Mouse (Mus musculus): Measurements from ENCODE around the gene Ric1. TPM values are rescaled to one million over a fixed set of nuclear protein-coding genes. Genes with fewer than 3 reads are reported as not detected.

Gene Ric1
- total RNA-seq, 1 experiment, result 30.7 TPM

DNA sequence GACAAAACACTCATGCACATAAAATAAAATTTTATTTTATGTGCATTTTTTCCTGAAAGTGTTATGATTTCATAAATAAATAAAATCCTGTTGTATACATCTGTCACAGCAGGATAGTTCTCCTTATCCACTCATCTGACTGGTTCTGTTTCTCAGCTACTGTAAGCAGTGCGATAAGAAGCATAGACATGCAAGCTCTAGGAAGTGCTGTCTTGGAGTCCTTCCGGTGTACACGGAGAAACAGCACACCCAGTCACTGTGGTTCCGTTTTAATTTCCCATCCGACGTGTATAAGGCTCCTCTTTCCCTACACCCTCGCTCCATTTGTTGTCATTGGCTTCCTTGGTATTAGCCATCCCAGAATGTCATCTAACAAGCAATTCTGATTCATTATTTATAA, 24.2 kb upstream of the Ric1 start:
- DNase-seq (ENCODE audit: low read depth, low spot score), result no peak
- Histone ChIP-seq H3K9ac (ENCODE audit: insufficient read depth, low read depth, low read length, poor library complexity, severe bottlenecking) (no peak overlapping the region), H3K4me3 (ENCODE audit: insufficient read depth in 1 of 2, low read depth in 1 of 2, low read length in 2 of 2, poor library complexity in 1 of 2, severe bottlenecking in 1 of 2) (no peak overlapping the region), H3K4me1 (ENCODE audit: control insufficient read depth in 2 of 2, insufficient read depth in 2 of 2, low read length in 2 of 2, poor library complexity in 1 of 2) (no peaks in the 10 kb centered on the region; a peak in 1 of 4 replicates), H3K27ac (ENCODE audit: insufficient read depth, low read depth, low read length, poor library complexity, severe bottlenecking) (no peak overlapping the region), H3K9me3 (ENCODE audit: control insufficient read depth, insufficient read depth, low read depth, low read length) (no peaks in the 10 kb centered on the region), H3K36me3 (ENCODE audit: control insufficient read depth, insufficient read depth, low read length, poor library complexity, severe bottlenecking) (no peaks in the 10 kb centered on the region)
- no peak for TF ChIP-seq MAFK (IDR thresholded peaks at IDR 0.05; ENCODE audit: insufficient read depth, low read depth, low read length)
- TF ChIP-seq CHD2 (IDR thresholded peaks at IDR 0.05; ENCODE audit: low read depth, low read length), result no peak
- TF ChIP-seq ZC3H11A (IDR thresholded peaks at IDR 0.05; ENCODE audit: borderline replicate concordance, low read depth, low read length), result no peak
- TF ChIP-seq HCFC1 (IDR thresholded peaks at IDR 0.05; ENCODE audit: borderline replicate concordance, insufficient read depth, low read length), result no peak
- TF ChIP-seq ZNF384 (IDR thresholded peaks at IDR 0.05; ENCODE audit: low read depth, low read length), result no peak
- in situ Hi-C loops (cut with MboI; ENCODE audit: low sequenced_read_pairs in 2 of 2, unreplicated experiment in 2 of 2), result no loop called here

DNA sequence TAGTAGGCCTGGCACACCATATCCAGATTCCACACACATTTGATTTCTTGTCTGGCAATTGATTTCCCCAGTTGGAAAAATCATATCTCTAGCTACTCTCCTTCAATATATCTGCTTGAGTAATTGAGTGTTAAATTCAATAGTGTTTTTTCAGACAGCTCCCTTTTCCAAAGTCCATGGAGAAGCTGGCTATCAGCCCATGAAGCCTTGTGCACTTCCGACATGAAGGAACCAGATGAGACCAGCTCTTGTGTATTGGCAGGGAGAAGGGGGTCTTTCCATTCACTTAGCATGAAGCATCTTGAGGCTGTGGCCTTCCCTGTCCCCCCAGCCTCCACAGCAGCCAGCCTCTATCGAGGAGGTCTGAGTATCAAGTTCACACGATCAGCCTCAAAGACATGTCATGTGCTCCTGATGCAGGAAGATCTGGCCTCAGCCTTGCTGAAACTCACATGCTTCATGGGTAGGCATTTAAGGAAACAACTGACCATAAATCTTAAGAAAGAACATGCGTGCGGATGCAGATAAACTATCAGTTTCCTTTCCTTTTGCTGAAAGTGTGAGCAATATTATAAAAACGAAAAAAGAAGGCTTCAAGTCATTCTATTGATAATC, 23.1 kb upstream of the Ric1 start:
- in situ Hi-C loops (cut with MboI; ENCODE audit: low sequenced_read_pairs in 2 of 2, unreplicated experiment in 2 of 2), result no loop called here
- Histone ChIP-seq H3K27ac (ENCODE audit: insufficient read depth, low read depth, low read length, poor library complexity, severe bottlenecking) (no peak overlapping the region), H3K9me3 (ENCODE audit: control insufficient read depth, insufficient read depth, low read depth, low read length) (no peaks in the 10 kb centered on the region)

DNA sequence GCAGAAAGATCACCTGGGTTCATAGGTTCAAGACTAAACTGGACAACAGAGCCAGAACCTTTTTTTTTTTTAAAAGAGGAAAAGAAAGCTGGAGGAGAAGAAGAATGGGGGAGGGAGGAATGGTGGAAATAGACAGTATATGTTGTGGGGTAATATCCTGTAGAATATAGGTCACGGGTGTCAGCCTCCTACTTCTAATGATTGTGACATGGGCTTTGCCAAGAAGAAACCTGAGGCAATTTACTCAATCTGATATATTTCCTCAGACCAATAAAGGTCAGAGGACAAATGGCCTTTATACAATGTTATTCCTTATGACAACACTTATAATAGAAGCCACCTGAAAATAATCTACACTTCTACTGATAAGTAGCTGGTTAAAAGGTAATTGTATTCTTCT, 21.7 kb upstream of the Ric1 start:
- Histone ChIP-seq H3K4me3 (ENCODE audit: insufficient read depth in 1 of 2, low read depth in 1 of 2, low read length in 2 of 2, poor library complexity in 1 of 2, severe bottlenecking in 1 of 2) (no peak overlapping the region), H3K36me3 (ENCODE audit: control insufficient read depth, insufficient read depth, low read length, poor library complexity, severe bottlenecking) (no peaks in the 10 kb centered on the region), H3K4me1 (ENCODE audit: control insufficient read depth in 2 of 2, insufficient read depth in 2 of 2, low read length in 2 of 2, poor library complexity in 1 of 2) (no peaks in the 10 kb centered on the region; a peak in 1 of 4 replicates), H3K27ac (ENCODE audit: insufficient read depth, low read depth, low read length, poor library complexity, severe bottlenecking) (no peak overlapping the region), H3K9ac (ENCODE audit: insufficient read depth, low read depth, low read length, poor library complexity, severe bottlenecking) (no peak overlapping the region), H3K9me3 (ENCODE audit: control insufficient read depth, insufficient read depth, low read depth, low read length) (no peaks in the 10 kb centered on the region)
- no peak for TF ChIP-seq MAFK (IDR thresholded peaks at IDR 0.05; ENCODE audit: insufficient read depth, low read depth, low read length)
- no peak for TF ChIP-seq CHD2 (IDR thresholded peaks at IDR 0.05; ENCODE audit: low read depth, low read length)
- no peak for TF ChIP-seq HCFC1 (IDR thresholded peaks at IDR 0.05; ENCODE audit: borderline replicate concordance, insufficient read depth, low read length)
- TF ChIP-seq ZC3H11A (IDR thresholded peaks at IDR 0.05; ENCODE audit: borderline replicate concordance, low read depth, low read length), result no peak
- TF ChIP-seq ZNF384 (IDR thresholded peaks at IDR 0.05; ENCODE audit: low read depth, low read length), result no peak
- in situ Hi-C loops (cut with MboI; ENCODE audit: low sequenced_read_pairs in 2 of 2, unreplicated experiment in 2 of 2), result no loop called here
- no peak for DNase-seq (ENCODE audit: low read depth, low spot score)

More for the DNA sequence above, 23.1 kb upstream of the Ric1 start:
- H3K9ac ChIP-seq (ENCODE audit: insufficient read depth, low read depth, low read length, poor library complexity, severe bottlenecking), result no peak overlapping the region
- no peak for DNase-seq (ENCODE audit: low read depth, low spot score)
- no peak overlapping the region for H3K4me3 ChIP-seq (ENCODE audit: insufficient read depth in 1 of 2, low read depth in 1 of 2, low read length in 2 of 2, poor library complexity in 1 of 2, severe bottlenecking in 1 of 2)
- no peaks in the 10 kb centered on the region for H3K36me3 ChIP-seq (ENCODE audit: control insufficient read depth, insufficient read depth, low read length, poor library complexity, severe bottlenecking)
- TF ChIP-seq HCFC1 (IDR thresholded peaks at IDR 0.05; ENCODE audit: borderline replicate concordance, insufficient read depth, low read length), result no peak
- TF ChIP-seq MAFK (IDR thresholded peaks at IDR 0.05; ENCODE audit: insufficient read depth, low read depth, low read length), result no peak
- no peaks in the 10 kb centered on the region; a peak in 1 of 4 replicates for H3K4me1 ChIP-seq (ENCODE audit: control insufficient read depth in 2 of 2, insufficient read depth in 2 of 2, low read length in 2 of 2, poor library complexity in 1 of 2)

DNA sequence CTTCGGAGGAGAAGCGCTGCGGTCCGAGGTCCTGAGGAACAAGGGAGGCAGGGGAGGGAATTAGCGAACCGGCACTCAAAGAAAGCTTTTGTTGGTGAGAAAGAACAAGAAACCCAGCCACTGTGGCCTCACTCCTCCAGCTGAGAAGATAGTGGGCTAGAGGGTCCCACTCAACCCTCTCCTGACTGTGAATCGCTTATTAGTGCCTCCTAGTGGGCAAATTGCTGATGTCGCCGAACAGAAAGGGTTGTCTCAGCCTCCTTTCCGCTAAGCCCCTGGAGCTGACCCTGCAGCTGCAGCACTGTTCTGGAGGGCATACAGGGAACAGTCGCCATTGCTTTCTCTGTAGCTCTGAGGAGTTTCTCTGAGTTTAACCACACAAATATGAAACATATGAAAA, 21.0 kb upstream of the Ric1 start:
- Histone ChIP-seq H3K9me3 (ENCODE audit: control insufficient read depth, insufficient read depth, low read depth, low read length) (no peaks in the 10 kb centered on the region), H3K27ac (ENCODE audit: insufficient read depth, low read depth, low read length, poor library complexity, severe bottlenecking) (no peak overlapping the region), H3K36me3 (ENCODE audit: control insufficient read depth, insufficient read depth, low read length, poor library complexity, severe bottlenecking) (no peaks in the 10 kb centered on the region), H3K9ac (ENCODE audit: insufficient read depth, low read depth, low read length, poor library complexity, severe bottlenecking) (peak overlapping the region; percentile 63), H3K4me1 (ENCODE audit: control insufficient read depth in 2 of 2, insufficient read depth in 2 of 2, low read length in 2 of 2, poor library complexity in 1 of 2) (no peaks in the 10 kb centered on the region; a peak in 2 of 4 replicates), H3K4me3 (ENCODE audit: insufficient read depth in 1 of 2, low read depth in 1 of 2, low read length in 2 of 2, poor library complexity in 1 of 2, severe bottlenecking in 1 of 2) (peak overlapping the region; percentile 49 to 56)
- in situ Hi-C loops (cut with MboI; ENCODE audit: low sequenced_read_pairs in 2 of 2, unreplicated experiment in 2 of 2), result no loop called here
- TF ChIP-seq MAFK (IDR thresholded peaks at IDR 0.05; ENCODE audit: insufficient read depth, low read depth, low read length) (no peak), ZNF384 (IDR thresholded peaks at IDR 0.05; ENCODE audit: low read depth, low read length) (no peak), ZC3H11A (IDR thresholded peaks at IDR 0.05; ENCODE audit: borderline replicate concordance, low read depth, low read length) (no peak), HCFC1 (IDR thresholded peaks at IDR 0.05; ENCODE audit: borderline replicate concordance, insufficient read depth, low read length) (no peak), CHD2 (IDR thresholded peaks at IDR 0.05; ENCODE audit: low read depth, low read length) (no peak)
- peak; percentile 63 for DNase-seq (ENCODE audit: low read depth, low spot score)

DNA sequence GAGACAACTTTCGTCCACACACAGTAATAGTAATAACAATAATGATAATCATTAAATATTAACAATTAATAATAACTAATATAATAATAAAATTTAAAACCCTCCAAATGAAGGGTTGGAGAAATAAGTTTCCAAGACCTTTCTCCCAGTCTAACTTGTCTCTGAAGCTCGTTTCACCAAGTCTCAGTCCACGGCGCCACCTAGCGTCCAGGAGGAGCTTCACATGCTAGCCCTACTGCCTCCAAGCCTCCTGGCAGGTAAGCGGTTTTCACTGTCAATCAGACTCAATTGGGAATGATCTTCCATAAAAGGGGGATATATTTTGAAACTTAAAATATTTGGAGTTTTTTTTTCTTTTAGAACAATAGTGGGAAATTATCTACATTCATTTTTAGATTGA, 20.6 kb upstream of the Ric1 start:
- no peak overlapping the region for H3K27ac ChIP-seq (ENCODE audit: insufficient read depth, low read depth, low read length, poor library complexity, severe bottlenecking)
- in situ Hi-C loops (cut with MboI; ENCODE audit: low sequenced_read_pairs in 2 of 2, unreplicated experiment in 2 of 2), result no loop called here
- peak overlapping the region; percentile 49 to 56 for H3K4me3 ChIP-seq (ENCODE audit: insufficient read depth in 1 of 2, low read depth in 1 of 2, low read length in 2 of 2, poor library complexity in 1 of 2, severe bottlenecking in 1 of 2)

More for the DNA sequence above, 20.6 kb upstream of the Ric1 start:
- no peaks in the 10 kb centered on the region for H3K9me3 ChIP-seq (ENCODE audit: control insufficient read depth, insufficient read depth, low read depth, low read length)
- DNase-seq (ENCODE audit: low read depth, low spot score), result peak; percentile 83
- H3K9ac ChIP-seq (ENCODE audit: insufficient read depth, low read depth, low read length, poor library complexity, severe bottlenecking), result no peak overlapping the region
- H3K36me3 ChIP-seq (ENCODE audit: control insufficient read depth, insufficient read depth, low read length, poor library complexity, severe bottlenecking), result no peaks in the 10 kb centered on the region
- TF ChIP-seq MAFK (IDR thresholded peaks at IDR 0.05; ENCODE audit: insufficient read depth, low read depth, low read length) (no peak), ZC3H11A (IDR thresholded peaks at IDR 0.05; ENCODE audit: borderline replicate concordance, low read depth, low read length) (peak; percentile 59), ZNF384 (IDR thresholded peaks at IDR 0.05; ENCODE audit: low read depth, low read length) (no peak), HCFC1 (IDR thresholded peaks at IDR 0.05; ENCODE audit: borderline replicate concordance, insufficient read depth, low read length) (no peak)
- H3K4me1 ChIP-seq (ENCODE audit: control insufficient read depth in 2 of 2, insufficient read depth in 2 of 2, low read length in 2 of 2, poor library complexity in 1 of 2), result no peaks in the 10 kb centered on the region; a peak in 2 of 4 replicates

All from ES-E14 (cell line).